Mouse (Mus musculus) liver, embryonic 13.5 days (tissue): ENCODE results near the gene Gm597. TPM values are rescaled to one million over a fixed set of nuclear protein-coding genes. Genes with fewer than 3 reads are reported as not detected.

Experiments
- ATAC-seq: fragments of 200-750 bp; cut with Nextera tagmentation; 2 replicates; pipeline ENCODE4 v1.8.0; 2017; ENCODE audit warnings: low read depth, mild to moderate bottlenecking, moderate number of reproducible peaks, moderate library complexity
- DNase-seq: peaks from one replicate; pipeline ENCODE4 v3.0.0; 2022
- H3K27ac ChIP-seq: fragments of 300-500 bp; sonication (generic); 2 replicates; pipeline ENCODE4 v1.5.1; 2015; ENCODE audit warnings: moderate library complexity, mild to moderate bottlenecking, inconsistent platforms
- H3K27me3 ChIP-seq: fragments of 300-500 bp; sonication (generic); 2 replicates; pipeline ENCODE4 v1.6.1; 2015; ENCODE audit warnings: mild to moderate bottlenecking, inconsistent platforms
- H3K36me3 ChIP-seq: fragments of 300-500 bp; sonication (generic); 2 replicates; pipeline ENCODE4 v1.6.1; 2015; ENCODE audit warnings: mild to moderate bottlenecking, inconsistent platforms
- H3K4me1 ChIP-seq: fragments of 300-500 bp; sonication (generic); replicated peaks from 2 replicates; pipeline ENCODE4 v1.6.1; 2015; ENCODE audit warnings: inconsistent platforms
- H3K4me2 ChIP-seq: fragments of 300-500 bp; sonication (generic); 2 replicates; pipeline ENCODE4 v1.6.1; 2015; ENCODE audit warnings: inconsistent platforms, mild to moderate bottlenecking, moderate library complexity
- H3K4me3 ChIP-seq: fragments of 300-500 bp; sonication (generic); replicated peaks from 2 replicates; pipeline ENCODE4 v1.5.1; 2015; ENCODE audit warnings: mild to moderate bottlenecking, inconsistent platforms
- H3K9ac ChIP-seq: fragments of 300-500 bp; sonication (generic); 2 replicates; pipeline ENCODE4 v1.6.1; 2015; ENCODE audit warnings: mild to moderate bottlenecking, inconsistent platforms
- H3K9me3 ChIP-seq: fragments of 300-500 bp; sonication (generic); replicated peaks from 2 replicates; pipeline ENCODE4 v1.6.1; 2016; ENCODE audit warnings: inconsistent platforms
- WGBS: fragments of 180-500 bp; shearing (Covaris S2); methylation state at CpG from one replicate; pipeline ENCODE4 v1.1.7; 2015; ENCODE audit not compliant: insufficient replicate concordance; 5-methylcytosine and 5-hydroxymethylcytosine counted together
- polyA plus RNA-seq: library from polyadenylated mRNA; unstranded; fragments of >200 nt; fragmentation: Nextera tagmentation; extraction: Ambion mirVana; gene quantifications from 2 replicates; pipeline ENCODE4 v1.2.1, GENCODE M21; 2015

The Gm597 gene
- not detected in 2 replicates for polyA plus RNA-seq

DNA sequence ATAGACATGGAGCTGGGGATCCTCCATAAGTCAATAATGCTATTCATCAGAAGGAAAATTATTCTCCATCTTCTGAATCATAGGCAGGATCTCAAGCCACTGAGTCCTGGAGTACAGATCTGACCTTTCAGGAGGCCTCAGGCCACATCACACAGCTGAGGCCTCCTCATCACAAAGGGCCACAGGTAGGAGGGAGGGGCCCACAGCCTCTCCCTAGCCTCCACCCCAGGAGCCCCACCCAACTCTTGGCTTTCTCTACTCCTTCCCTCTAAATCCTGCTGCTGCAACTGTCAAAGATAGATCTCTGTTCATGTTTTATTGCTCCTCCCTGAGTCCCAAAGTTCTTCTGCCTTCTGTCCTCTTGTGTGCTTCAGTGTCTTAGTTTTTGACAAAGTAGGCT, at the start of gene Gm597:
Gene Gm597 (minus strand): TSS at position 101 of the 400 bp plus-strand sequence.
- Histone ChIP-seq H3K4me1 (no peaks in the 10 kb centered on the region), H3K9ac (no peak within 1 kb of the TSS), H3K27ac (no peak within 1 kb of the TSS), H3K4me3 (no peak within 1 kb of the TSS), H3K27me3 (no peaks in the 10 kb centered on the region), H3K9me3 (no peaks in the 10 kb centered on the region), H3K4me2 (no peak within 1 kb of the TSS), H3K36me3 (no peaks in the 10 kb centered on the region)
- no peak for DNase-seq
- ATAC-seq, result no peak

DNA sequence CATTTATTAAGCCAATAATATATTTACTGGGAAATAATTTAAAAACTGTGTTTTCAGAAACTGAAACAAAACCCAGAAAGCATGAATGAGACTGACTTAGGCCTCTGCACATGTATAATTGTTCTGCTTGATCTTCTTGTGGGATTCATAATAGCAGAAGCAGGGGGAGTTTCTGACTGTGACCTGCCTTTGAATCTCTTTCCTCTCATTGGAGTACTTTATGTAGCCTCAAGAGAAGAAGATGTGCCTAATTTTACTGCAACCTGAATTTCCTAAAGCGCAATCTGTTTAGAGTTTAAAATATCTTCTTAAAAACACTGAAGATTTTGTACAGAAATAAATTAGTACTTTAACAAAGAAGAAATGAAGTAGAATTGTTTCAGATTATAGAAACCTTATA, 27.6 kb upstream of the Gm597 start:
- Histone ChIP-seq H3K9me3 (no peaks in the 10 kb centered on the region), H3K36me3 (no peaks in the 10 kb centered on the region), H3K9ac (no peak overlapping the region), H3K4me3 (no peak overlapping the region), H3K4me2 (no peak overlapping the region), H3K4me1 (no peaks in the 10 kb centered on the region), H3K27me3 (no peaks in the 10 kb centered on the region), H3K27ac (no peak overlapping the region)
- DNase-seq, result no peak
- 73% methylated on average over 1 of the region's 1 CpGs for WGBS
- ATAC-seq, result no peak

DNA sequence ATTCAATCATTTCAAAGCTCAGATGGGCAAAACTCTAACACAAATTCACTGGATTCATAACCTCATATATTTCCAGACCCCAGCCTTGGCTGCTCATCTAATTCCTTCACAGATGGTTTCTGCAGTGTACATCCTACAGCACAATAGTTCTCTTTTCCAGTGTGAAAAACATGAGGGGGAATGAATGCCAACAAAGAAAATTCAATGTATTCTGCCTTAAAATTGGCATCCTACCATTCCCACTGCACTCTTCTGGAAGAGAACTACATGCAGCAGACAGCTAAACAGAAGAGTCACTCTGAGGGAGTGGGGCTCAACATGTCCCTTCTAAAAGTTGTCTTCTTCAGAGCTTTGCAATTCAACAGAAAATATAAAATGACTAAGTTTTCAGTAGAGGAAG, 26.6 kb upstream of the Gm597 start:
- no peak overlapping the region for H3K4me3 ChIP-seq
- H3K4me2 ChIP-seq, result no peak overlapping the region
- no peaks in the 10 kb centered on the region for H3K36me3 ChIP-seq
- no peak for ATAC-seq
- H3K27me3 ChIP-seq, result no peaks in the 10 kb centered on the region
- no peak overlapping the region for H3K27ac ChIP-seq
- no peaks in the 10 kb centered on the region for H3K4me1 ChIP-seq
- no peak overlapping the region for H3K9ac ChIP-seq
- no peaks in the 10 kb centered on the region for H3K9me3 ChIP-seq
- no peak for DNase-seq

DNA sequence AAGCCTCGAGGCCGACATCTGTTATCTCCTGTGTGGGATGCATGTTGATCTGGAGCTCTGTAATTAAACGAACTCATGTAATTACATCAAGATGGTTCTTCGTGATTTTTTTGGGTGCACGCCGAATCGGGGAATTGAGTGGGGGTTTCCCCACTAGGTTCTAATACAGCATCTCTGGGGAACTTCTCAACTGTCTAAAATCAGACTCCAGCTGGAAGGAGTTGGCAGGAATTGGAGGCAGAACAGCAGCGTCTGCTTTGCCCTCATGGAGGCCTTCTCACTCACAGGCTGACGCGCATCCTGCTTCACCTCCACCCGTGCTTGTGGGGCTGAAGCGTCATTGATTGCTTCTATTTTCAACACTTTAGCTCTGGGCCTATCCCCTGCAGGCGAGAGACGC, 20.8 kb upstream of the Gm597 start:
- no peak for ATAC-seq
- no peaks in the 10 kb centered on the region for H3K4me1 ChIP-seq
- DNase-seq, result no peak
- no peak overlapping the region for H3K4me2 ChIP-seq
- H3K9me3 ChIP-seq, result no peaks in the 10 kb centered on the region
- no peak overlapping the region for H3K27ac ChIP-seq
- no peak overlapping the region for H3K9ac ChIP-seq
- no peaks in the 10 kb centered on the region for H3K36me3 ChIP-seq
- 68% methylated on average over 14 of the region's 14 CpGs for WGBS
- H3K4me3 ChIP-seq, result no peak overlapping the region
- H3K27me3 ChIP-seq, result no peaks in the 10 kb centered on the region
